Mouse (Mus musculus): ENCODE results near the gene Sumo2.

- TF ChIP-seq ZC3H11A (IDR thresholded peaks at IDR 0.05; ENCODE audit: borderline replicate concordance, low read depth, low read length) (no peak), HCFC1 (IDR thresholded peaks at IDR 0.05; ENCODE audit: borderline replicate concordance, insufficient read depth, low read length) (no peak), ZNF384 (IDR thresholded peaks at IDR 0.05; ENCODE audit: low read depth, low read length) (peak; percentile 86), MAFK (IDR thresholded peaks at IDR 0.05; ENCODE audit: insufficient read depth, low read depth, low read length) (no peak)
Observed at GRCm38 (mm10) chr11:115536856-115537568, 936 bp upstream of the Sumo2 start.

Measured in ES-E14 (cell line).